In the genomic region with DNA sequence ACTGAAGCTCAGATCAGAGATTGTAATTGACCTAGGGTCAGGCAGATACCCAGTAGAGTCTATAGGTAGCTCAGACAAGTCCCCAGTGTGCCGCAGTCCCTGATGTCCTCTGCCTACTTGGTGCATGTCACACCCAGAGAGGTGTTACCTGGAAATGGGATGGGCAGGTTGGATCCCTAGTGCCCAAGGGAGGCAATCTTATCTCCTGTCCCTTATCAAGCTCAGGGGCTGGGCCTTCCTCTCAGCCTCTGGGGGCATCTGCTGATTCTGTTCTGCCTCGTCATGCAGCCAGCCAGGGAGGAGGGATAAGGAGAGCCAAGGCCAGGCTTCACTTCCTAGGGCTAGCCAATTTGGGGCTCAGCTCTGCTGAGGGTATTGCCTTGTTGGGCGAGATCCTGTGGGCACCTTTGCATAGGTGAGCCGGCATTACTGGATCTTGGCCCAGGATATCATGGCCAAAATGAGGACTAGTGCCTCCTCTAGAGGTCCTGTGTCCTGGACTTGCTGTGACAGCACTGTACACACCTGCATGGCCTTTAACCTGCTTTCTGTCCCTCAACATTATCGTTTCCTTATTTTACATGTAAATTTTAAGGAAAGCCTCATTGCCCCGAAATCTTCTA, we compare ENCODE assay signal across 8 mouse cellular contexts. TPM values are rescaled to one million over a fixed set of nuclear protein-coding genes. Genes with fewer than 3 reads are reported as not detected.
A peak's percentile ranks its signal among the peaks of the same experiment; 100 is the strongest.
DNase-seq lines count a peak whose midpoint lies in the region; ATAC-seq and TF ChIP-seq lines count a peak whose summit lies in the region.

No protein-coding gene starts in this region.

- no peak for ATAC-seq in kidney, postnatal 0 days (replicated peaks; ENCODE audit: low FRiP score, low read depth)
- ATAC-seq in intestine, embryonic 14.5 days (replicated peaks; ENCODE audit: low FRiP score, low TSS enrichment, low read depth): no peak
- ATAC-seq in neural tube, embryonic 12.5 days (ENCODE audit: low FRiP score, low read depth): no peak
- no peak for ATAC-seq in CD4-positive, CD25-positive, alpha-beta regulatory T cell, adult 4 months

- peaks cover 13% of the 10 kb centered on the region for H3K36me3 ChIP-seq in kidney, postnatal 0 days (ENCODE audit: insufficient read depth, low read length)
- H3K36me3 ChIP-seq in intestine, embryonic 14.5 days (ENCODE audit: control insufficient read depth, insufficient read depth, low read length): peaks cover 30% of the 10 kb centered on the region
- peaks cover 24% of the 10 kb centered on the region for H3K36me3 ChIP-seq in neural tube, embryonic 12.5 days

- peaks cover 15% of the 10 kb centered on the region for H3K4me1 ChIP-seq in kidney, postnatal 0 days (replicated peaks; ENCODE audit: insufficient read depth, low read length)
- peaks cover 5% of the 10 kb centered on the region for H3K4me1 ChIP-seq in cortical plate, adult 2 months (ENCODE audit: control insufficient read depth, insufficient read depth, low read length)
- peaks cover 26% of the 10 kb centered on the region for H3K4me1 ChIP-seq in intestine, embryonic 14.5 days (replicated peaks; ENCODE audit: control insufficient read depth, insufficient read depth, low read length)
- H3K4me1 ChIP-seq in neural tube, embryonic 12.5 days: peaks cover 29% of the 10 kb centered on the region

- DNase-seq in kidney, postnatal 0 days (ENCODE audit: low spot score): no peak
- no peak for DNase-seq in kidney, postnatal 36 days
- DNase-seq in intestine, embryonic 14.5 days (ENCODE audit: low spot score): no peak
- DNase-seq in right cerebral cortex, postnatal 10 days (ENCODE audit: low spot score in 2 of 2): no peak
- no peak for DNase-seq in frontal cortex, postnatal 25 days (ENCODE audit: low spot score in 2 of 2)

- peak overlapping the region; percentile 87 for H3K4me2 ChIP-seq in kidney, postnatal 0 days (ENCODE audit: low read length)
- H3K4me2 ChIP-seq in intestine, embryonic 14.5 days (ENCODE audit: low read length): peak overlapping the region; percentile 94
- H3K4me2 ChIP-seq in neural tube, embryonic 12.5 days (replicated peaks): peak overlapping the region; percentile 81

- 76% methylated on average over 6 of the region's 6 CpGs for WGBS in kidney, postnatal 0 days
- WGBS in intestine, embryonic 14.5 days: 70% methylated on average over 6 of the region's 6 CpGs
- WGBS in neural tube, embryonic 12.5 days: 86% methylated on average over 6 of the region's 6 CpGs

- no peaks in the 10 kb centered on the region for H3K9me3 ChIP-seq in kidney, postnatal 0 days (replicated peaks; ENCODE audit: low read length)
- no peaks in the 10 kb centered on the region for H3K9me3 ChIP-seq in intestine, embryonic 14.5 days (ENCODE audit: control insufficient read depth, low read length)
- H3K9me3 ChIP-seq in neural tube, embryonic 12.5 days: no peaks in the 10 kb centered on the region

- TF ChIP-seq POLR2A in cortical plate, adult 2 months (IDR thresholded peaks at IDR 0.05; ENCODE audit: extremely low read depth, insufficient read depth, low read length): no peak

- H3K4me3 ChIP-seq in kidney, postnatal 0 days (replicated peaks; ENCODE audit: low read depth, low read length): peak overlapping the region; percentile 75; the same call in 1 of the 2 replicates
- peak overlapping the region; percentile 69 for H3K4me3 ChIP-seq in cortical plate, adult 2 months (ENCODE audit: insufficient read depth, low read length)
- H3K4me3 ChIP-seq in intestine, embryonic 14.5 days (ENCODE audit: low read depth, low read length): peak overlapping the region; percentile 87
- H3K4me3 ChIP-seq in neural tube, embryonic 12.5 days: peak overlapping the region; percentile 84

- H3K27ac ChIP-seq in kidney, postnatal 0 days: no peak overlapping the region
- H3K27ac ChIP-seq in cortical plate, adult 2 months (ENCODE audit: insufficient read depth, low read length): no peak overlapping the region
- H3K27ac ChIP-seq in intestine, embryonic 14.5 days (ENCODE audit: low read depth): no peak overlapping the region
- no peak overlapping the region for H3K27ac ChIP-seq in neural tube, embryonic 12.5 days

- no peak for TF ChIP-seq CTCF in kidney, postnatal 0 days (IDR thresholded peaks at IDR 0.05; ENCODE audit: low read depth)
- TF ChIP-seq CTCF in cortical plate, adult 2 months (IDR thresholded peaks at IDR 0.05; ENCODE audit: extremely low read depth, insufficient read depth, low read length): no peak

- H3K27me3 ChIP-seq in kidney, postnatal 0 days (ENCODE audit: insufficient read depth, low read length): no peaks in the 10 kb centered on the region
- H3K27me3 ChIP-seq in intestine, embryonic 14.5 days (replicated peaks; ENCODE audit: control insufficient read depth, insufficient read depth, low read length): no peaks in the 10 kb centered on the region
- H3K27me3 ChIP-seq in neural tube, embryonic 12.5 days (replicated peaks): no peaks in the 10 kb centered on the region

- peak overlapping the region; percentile 93 for H3K9ac ChIP-seq in kidney, postnatal 0 days (ENCODE audit: low read depth, low read length)
- peak overlapping the region; percentile 96; the same call in 1 of the 2 replicates for H3K9ac ChIP-seq in intestine, embryonic 14.5 days (ENCODE audit: low read length)
- H3K9ac ChIP-seq in neural tube, embryonic 12.5 days: peak overlapping the region; percentile 96

RNA-seq across cellular contexts. Expression of a gene that starts 1.7 kb away (rescaled TPM):
- polyA plus RNA-seq in kidney, postnatal 0 days (2015; fragmentation: Nextera tagmentation; extraction: Ambion mirVana): 29.5 and 29.8 TPM in 2 replicates
- 75.3 and 80.1 TPM in 2 replicates for polyA plus RNA-seq in cortical plate, adult 2 months (2012; rRNA removed)
- polyA plus RNA-seq in intestine, embryonic 14.5 days (2014; fragmentation: Nextera tagmentation; extraction: Ambion mirVana): 43.4 and 55.1 TPM in 2 replicates
- 51.8 and 52.4 TPM in 2 replicates for polyA plus RNA-seq in neural tube, embryonic 12.5 days (2016; fragmentation: Nextera tagmentation; extraction: Ambion mirVana)
- 10 to 100 TPM; 26.4 to 36.7 TPM for polyA plus RNA-seq in CD4-positive, CD25-positive, alpha-beta regulatory T cell, adult 4 months (2017; shearing (Covaris generic))

RNA-seq across cellular contexts. Expression of a gene that starts 17.5 kb away (rescaled TPM):
- polyA plus RNA-seq in kidney, postnatal 0 days (2015; fragmentation: Nextera tagmentation; extraction: Ambion mirVana): 0.63 and 0.75 TPM in 2 replicates
- 68.1 and 73.5 TPM in 2 replicates for polyA plus RNA-seq in cortical plate, adult 2 months (2012; rRNA removed)
- polyA plus RNA-seq in intestine, embryonic 14.5 days (2014; fragmentation: Nextera tagmentation; extraction: Ambion mirVana): 0.55 and 0.70 TPM in 2 replicates
- 1.8 TPM in 2 replicates for polyA plus RNA-seq in neural tube, embryonic 12.5 days (2016; fragmentation: Nextera tagmentation; extraction: Ambion mirVana)
- not detected for polyA plus RNA-seq in CD4-positive, CD25-positive, alpha-beta regulatory T cell, adult 4 months (2017; shearing (Covaris generic))

RNA-seq across cellular contexts. Expression of a gene that starts 20.0 kb away (rescaled TPM):
- 0.05 and 0.45 TPM in 2 replicates for polyA plus RNA-seq in kidney, postnatal 0 days (2015; fragmentation: Nextera tagmentation; extraction: Ambion mirVana)
- 0.63 and 1.0 TPM in 2 replicates for polyA plus RNA-seq in cortical plate, adult 2 months (2012; rRNA removed)
- 0.16 TPM in 1 of 2 replicates, not detected in the other for polyA plus RNA-seq in intestine, embryonic 14.5 days (2014; fragmentation: Nextera tagmentation; extraction: Ambion mirVana)
- 0.17 TPM in 1 of 2 replicates, not detected in the other for polyA plus RNA-seq in neural tube, embryonic 12.5 days (2016; fragmentation: Nextera tagmentation; extraction: Ambion mirVana)
- not detected for polyA plus RNA-seq in CD4-positive, CD25-positive, alpha-beta regulatory T cell, adult 4 months (2017; shearing (Covaris generic))

RNA-seq across cellular contexts. Expression of a gene that starts 31.6 kb away (rescaled TPM):
- not detected in 2 replicates for polyA plus RNA-seq in kidney, postnatal 0 days (2015; fragmentation: Nextera tagmentation; extraction: Ambion mirVana)
- polyA plus RNA-seq in cortical plate, adult 2 months (2012; rRNA removed): 0.40 and 0.56 TPM in 2 replicates
- not detected in 2 replicates for polyA plus RNA-seq in intestine, embryonic 14.5 days (2014; fragmentation: Nextera tagmentation; extraction: Ambion mirVana)
- polyA plus RNA-seq in neural tube, embryonic 12.5 days (2016; fragmentation: Nextera tagmentation; extraction: Ambion mirVana): not detected in 2 replicates
- polyA plus RNA-seq in CD4-positive, CD25-positive, alpha-beta regulatory T cell, adult 4 months (2017; shearing (Covaris generic)): not detected

RNA-seq across cellular contexts. Expression of a gene that starts 41.3 kb away (rescaled TPM):
- polyA plus RNA-seq in kidney, postnatal 0 days (2015; fragmentation: Nextera tagmentation; extraction: Ambion mirVana): 104 and 125 TPM in 2 replicates
- 336 and 368 TPM in 2 replicates for polyA plus RNA-seq in cortical plate, adult 2 months (2012; rRNA removed)
- 120 and 134 TPM in 2 replicates for polyA plus RNA-seq in intestine, embryonic 14.5 days (2014; fragmentation: Nextera tagmentation; extraction: Ambion mirVana)
- polyA plus RNA-seq in neural tube, embryonic 12.5 days (2016; fragmentation: Nextera tagmentation; extraction: Ambion mirVana): 575 and 596 TPM in 2 replicates
- not detected for polyA plus RNA-seq in CD4-positive, CD25-positive, alpha-beta regulatory T cell, adult 4 months (2017; shearing (Covaris generic))

Comparison
In these comparisons a context has a peak if more than half of its experiments do, and no peak if none do; other contexts are left out.
1. RNA of a gene that starts 17.5 kb away (polyA plus RNA-seq): 68.1 to 73.5 TPM in cortical plate, adult 2 months; 1.8 TPM in neural tube, embryonic 12.5 days, 0.63 to 0.75 TPM in kidney, postnatal 0 days, 0.55 to 0.70 TPM in intestine, embryonic 14.5 days and not detected in CD4-positive, CD25-positive, alpha-beta regulatory T cell, adult 4 months; every median in the first group is over 10 times any median in the second.
2. Peak in every context shown above with its lines, with median percentiles within 50 percentile points of each other: H3K4me2 ChIP-seq, H3K4me3 ChIP-seq and H3K9ac ChIP-seq.